Mouse (Mus musculus) 3T3-L1 (cell line): ENCODE data around the gene Fbxl7.

Experiments used
- DNase-seq: peaks from one replicate; pipeline ENCODE4 v3.0.0-alpha.2; 2015; ENCODE audit warnings: low read depth, low spot score

Gene Fbxl7

DNA sequence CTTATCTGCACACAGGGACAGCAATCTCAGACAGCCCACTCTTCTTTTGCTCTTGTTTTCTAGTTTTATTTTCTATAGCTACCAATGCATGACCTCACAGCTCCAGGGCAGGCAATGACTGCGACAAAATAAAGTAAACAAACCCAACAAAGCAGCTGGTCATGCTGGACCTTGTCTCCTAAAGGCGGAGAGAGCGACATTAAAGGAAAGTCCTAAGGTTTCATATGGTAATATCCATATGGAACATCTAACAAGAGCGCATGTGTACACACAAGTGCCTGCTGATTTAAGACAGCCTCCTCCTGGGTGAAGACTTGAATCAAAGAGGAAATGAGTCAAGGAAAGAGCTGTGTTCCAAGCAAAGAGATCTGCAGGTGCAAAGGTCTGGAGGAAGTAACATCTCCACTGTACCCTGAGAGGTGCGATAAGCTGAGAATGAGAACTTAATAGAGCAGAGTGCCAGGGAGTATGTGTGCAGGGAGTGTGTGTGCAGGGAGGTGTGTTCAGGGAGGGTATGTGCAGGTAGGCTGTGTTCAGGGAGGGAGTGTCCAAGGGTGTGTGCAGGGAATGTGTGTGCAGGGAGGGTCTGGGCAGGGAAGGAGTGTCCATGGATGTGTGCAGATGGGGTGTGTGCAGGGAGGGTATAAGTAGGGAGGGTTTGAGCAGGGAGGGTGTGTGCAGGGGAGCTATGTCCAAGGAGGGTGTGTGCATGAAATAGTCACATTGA, 193.3 kb downstream of the Fbxl7 start:
- no peak for DNase-seq

DNA sequence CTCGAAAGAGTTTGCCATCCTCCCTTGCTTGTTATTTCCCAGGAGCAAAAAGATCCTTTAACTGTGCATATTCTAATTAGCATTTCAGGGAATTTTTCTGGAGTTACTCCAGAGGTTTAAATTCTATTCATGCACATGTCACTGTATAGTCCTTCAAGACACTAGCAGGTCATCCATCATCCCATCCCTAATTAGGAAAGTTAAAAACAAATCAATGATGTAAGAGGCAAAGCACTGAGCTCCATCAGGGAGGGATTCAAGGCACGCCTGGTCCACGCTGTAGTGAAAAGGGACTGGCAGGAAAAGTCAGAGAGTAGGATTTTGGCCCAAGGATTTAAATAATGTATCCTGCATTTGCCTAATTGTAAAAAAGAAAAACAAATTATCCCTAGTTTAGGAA, 202.3 kb downstream of the Fbxl7 start:
- no peak for DNase-seq

DNA sequence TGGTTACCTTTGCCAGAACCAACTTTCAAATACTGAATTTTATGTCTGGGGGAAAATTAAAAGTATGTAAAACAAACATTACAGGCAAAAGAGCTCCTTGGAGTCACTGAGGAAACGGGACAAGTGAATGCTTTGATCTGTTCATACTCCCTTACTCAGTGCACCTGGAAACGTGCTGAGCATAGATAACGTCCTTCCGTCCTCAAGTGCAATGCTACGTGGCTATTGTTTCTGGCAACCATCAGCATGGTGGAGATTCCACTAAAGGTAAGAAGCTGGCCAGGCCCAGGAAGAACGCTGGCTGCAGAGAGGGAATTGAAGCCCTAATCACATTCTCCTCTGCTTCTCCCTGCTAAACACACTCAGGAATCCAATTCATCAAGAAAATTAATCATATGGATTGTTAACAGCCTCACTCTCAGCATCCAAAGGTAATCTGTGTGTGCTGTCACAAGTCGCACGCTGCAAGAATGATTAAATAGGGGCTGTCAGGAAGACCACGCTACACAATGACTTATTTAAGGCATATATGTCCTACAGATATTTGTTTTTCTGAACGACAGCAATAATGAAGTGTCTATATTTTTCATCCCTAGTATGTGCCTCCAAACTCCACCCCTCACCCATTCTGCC, 206.8 kb downstream of the Fbxl7 start:
- no peak for DNase-seq

DNA sequence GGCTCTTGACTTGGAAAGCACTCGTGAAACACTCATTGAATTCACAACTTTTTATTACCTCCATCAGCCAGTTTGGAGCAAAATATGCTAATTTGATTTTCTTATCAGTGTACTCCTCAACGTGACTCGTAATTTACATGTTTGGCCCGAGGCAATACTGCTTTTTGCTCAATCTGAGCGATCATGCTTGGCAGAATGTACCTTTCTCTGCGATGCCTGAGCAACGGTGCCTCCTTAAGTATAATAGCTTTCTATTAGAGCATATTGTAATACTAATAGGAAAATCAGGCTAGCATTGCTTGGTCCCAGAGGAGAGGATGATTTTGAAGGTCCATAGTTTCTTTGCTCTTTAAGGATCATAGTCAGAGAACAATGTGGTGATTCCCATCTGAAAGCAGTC, 207.7 kb downstream of the Fbxl7 start:
- no peak for DNase-seq

DNA sequence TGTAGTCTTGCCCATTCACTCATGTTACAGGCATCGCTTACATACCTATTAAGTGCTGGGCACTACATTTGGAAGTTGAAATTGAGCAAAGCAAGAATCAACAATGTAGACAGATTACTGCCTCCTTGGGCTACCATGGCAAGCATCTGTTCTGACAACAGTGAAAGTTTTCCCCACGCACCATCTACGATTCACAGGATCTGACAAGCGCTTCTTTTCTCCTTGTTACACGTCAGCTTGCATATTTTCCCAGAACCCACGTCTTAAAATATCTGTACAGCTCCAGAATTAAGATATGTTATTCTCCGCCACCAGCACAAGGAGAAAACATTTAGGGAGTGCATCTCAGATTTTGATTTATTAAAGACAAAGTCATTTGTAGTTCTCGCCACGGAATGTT, 213.1 kb downstream of the Fbxl7 start:
- no peak for DNase-seq

DNA sequence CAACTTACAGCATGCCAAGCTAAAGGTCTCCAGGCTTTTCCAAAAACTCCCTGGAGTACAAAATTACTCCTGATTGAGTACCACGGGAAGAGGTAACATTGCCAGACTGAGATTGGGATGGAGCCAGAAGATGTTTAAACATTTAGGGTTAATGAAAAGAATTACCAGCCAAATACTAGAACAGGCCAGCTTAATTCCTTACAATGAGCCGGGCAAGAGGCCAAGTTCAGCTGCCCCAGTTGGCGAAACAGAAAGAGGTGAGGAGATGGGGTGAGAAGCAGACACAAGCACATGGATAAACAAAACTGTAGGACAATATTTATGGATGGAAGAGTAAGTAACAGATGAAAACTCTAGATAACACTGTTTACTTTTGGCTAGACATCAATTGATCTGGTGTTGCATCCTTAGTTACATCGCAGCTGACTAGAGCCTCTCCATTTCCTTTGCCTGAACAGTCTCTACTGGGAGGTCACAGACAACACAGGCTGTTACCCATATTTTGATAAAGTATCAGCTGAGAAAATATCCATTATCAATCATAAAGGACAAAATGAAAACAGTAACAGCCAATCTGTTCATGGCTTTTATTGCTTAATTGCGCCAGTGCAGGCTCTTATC, 222.0 kb downstream of the Fbxl7 start:
- no peak for DNase-seq

DNA sequence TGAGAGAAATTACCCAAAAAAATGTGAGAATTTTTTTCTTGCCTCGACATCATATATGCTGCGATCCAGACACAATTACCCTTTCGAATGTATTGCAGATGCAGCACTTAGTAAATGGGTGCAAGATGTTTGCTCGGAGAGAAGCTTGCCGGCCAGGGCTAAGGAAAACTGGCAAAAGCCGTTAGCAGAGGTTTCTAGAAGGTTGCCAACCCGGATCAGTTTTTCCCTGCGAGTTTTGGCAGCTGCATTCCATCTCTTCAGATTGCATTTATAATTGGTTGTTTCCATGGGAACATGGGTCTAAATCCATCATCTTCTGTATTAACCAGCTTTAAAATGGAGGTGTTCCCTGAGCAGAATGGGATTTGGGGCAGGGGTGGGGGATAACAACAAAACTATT, 240.4 kb downstream of the Fbxl7 start:
- no peak for DNase-seq

DNA sequence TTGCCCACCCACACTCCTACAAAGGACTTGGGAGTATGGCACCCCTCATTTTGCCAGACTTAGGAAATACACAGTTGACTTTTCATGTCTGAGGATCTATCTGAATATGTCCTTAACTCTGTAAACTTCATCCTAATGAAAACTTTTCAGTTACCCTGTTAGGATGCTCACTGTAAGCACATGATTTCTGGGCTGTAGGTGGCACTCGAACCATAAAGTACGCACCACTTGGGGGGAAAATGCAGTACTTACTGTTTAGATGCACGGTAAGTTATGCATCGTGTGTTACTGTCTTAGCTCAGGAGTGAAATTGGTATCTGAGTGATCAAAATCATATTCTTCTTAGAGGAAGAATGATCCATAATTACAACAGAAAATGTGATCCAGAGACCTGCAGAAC, 252.8 kb downstream of the Fbxl7 start:
- no peak for DNase-seq

DNA sequence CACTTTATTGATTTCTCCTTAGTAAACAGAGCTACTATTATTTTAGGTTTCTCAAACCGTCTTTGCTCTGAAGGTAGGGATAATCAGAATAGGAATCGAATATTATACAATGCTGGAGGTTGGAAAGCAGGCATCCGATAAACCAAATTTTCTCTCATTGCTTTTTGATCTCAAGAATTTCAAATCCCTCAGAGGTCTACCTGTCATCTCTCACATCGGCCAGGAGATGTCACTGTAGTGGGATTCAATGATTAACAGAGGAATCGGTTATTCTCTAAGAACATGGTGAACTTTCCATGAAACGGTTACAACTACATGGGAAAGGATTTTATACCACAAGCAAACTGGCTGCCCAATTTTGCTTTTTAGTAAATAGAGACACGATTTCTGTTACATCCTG, 255.7 kb downstream of the Fbxl7 start:
- no peak for DNase-seq

DNA sequence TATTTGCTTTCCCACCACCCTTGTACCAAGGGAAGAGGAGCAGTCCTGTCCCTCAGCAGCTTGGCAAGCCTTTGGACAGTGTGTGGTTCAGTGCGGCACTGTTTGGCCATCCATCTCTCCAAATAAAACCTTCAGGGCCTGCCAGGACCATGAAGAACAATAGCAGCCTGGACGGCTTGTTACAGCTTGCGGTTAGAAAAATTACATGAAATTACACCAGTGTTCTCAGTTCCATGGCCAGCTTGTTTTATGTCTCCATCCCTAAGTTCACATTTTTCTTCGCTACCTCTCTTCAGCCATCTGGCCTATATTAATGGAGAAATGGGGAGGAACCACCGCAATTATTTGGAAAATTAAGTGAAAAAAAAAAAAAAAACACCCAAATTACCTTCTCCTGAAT, 259.8 kb downstream of the Fbxl7 start:
- no peak for DNase-seq

DNA sequence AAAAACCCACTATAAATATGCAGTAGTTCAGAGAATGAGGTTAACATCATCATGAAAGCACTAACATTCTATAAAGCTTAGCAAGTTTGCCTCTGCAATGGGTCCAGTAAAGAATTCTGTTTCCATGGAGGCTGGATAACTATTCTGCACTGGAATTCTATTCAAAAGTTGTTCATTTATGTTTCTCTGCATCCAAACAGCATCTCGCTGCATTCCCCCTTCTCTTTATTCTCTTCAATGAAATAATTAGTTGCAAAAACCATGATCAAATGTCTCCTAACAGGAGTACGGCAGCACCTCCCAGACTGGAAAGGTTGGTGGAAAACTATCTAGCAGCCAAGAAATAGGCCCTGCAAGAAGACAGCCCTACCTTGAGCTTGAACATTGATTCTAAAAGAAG, 267.2 kb downstream of the Fbxl7 start:
- no peak for DNase-seq

DNA sequence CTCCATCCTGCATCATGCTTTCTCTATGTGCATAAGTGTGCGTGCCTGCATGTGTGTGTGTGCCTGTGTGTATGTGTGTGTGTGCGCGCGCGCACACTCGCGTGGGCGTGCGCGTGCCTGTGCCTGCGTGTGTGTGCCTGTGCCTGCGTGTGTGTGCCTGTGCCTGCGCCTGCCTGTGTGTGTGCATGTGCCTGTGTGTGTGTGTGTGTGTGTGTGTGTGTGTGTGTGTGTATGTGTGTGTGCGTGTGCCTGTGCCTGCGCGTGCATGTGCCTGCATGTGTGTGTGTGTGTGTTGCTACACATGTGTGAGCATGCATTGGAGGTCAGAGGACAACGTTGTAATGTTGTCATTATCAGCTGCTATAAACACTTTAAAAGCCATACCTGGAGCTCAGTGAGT, 272.1 kb downstream of the Fbxl7 start:
- DNase-seq: no peak

DNA sequence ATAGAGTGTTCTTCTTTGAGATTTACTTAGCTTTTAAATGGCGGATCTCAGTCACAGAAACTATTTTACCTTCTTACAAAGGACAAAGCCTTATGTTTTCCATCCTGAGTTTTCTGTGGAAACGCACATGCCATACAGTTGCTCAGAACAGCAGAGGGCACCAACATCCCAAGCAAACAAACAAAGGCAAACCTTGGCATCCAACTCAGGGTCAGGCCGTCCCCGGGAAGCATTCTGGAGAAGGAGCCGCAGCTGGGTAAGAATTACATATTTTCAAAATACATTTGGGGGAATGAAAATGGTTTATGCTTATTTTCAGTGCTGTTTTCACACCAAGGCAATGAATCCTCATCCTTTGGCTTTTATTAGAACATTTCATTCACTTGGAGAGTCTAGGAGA, 275.1 kb downstream of the Fbxl7 start:
- DNase-seq: peak; percentile 10

DNA sequence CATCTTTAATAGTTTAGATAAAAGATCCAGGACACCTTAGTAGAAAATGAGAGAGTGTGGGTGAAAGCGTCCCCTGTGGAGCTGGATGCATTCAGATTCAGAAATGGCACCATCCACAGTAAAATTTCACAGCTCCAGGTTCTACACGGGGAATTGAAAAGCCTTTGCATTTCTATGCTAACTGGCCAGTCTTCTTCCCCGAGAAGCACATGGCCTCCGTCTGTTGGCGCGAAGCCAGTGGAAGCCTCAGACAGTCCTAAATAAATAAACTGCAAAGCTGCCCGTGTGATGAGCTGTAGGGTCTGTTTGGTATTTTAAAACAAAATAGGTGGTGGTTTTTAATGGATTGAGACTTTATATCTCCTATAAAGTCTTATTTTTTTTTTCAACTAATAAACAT, 276.2 kb downstream of the Fbxl7 start:
- DNase-seq: no peak

DNA sequence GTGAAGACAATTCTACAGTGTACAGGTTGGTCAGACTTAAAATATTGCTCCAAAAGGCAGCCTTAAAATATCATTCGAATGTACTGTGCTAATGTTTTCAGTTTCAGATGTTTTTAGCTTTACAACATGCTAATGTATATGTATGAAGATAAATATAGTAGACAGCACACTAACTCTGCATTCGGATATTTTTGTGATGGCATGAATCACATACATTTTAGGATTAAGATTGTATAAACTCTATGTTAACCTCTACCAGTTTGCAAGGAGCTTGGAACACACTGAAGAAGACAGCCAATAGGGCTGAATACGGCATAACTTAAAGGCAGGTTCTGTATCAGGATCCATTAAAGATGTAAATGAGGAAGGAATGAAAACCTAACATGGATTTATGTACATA, 299.1 kb downstream of the Fbxl7 start:
- no peak for DNase-seq

DNA sequence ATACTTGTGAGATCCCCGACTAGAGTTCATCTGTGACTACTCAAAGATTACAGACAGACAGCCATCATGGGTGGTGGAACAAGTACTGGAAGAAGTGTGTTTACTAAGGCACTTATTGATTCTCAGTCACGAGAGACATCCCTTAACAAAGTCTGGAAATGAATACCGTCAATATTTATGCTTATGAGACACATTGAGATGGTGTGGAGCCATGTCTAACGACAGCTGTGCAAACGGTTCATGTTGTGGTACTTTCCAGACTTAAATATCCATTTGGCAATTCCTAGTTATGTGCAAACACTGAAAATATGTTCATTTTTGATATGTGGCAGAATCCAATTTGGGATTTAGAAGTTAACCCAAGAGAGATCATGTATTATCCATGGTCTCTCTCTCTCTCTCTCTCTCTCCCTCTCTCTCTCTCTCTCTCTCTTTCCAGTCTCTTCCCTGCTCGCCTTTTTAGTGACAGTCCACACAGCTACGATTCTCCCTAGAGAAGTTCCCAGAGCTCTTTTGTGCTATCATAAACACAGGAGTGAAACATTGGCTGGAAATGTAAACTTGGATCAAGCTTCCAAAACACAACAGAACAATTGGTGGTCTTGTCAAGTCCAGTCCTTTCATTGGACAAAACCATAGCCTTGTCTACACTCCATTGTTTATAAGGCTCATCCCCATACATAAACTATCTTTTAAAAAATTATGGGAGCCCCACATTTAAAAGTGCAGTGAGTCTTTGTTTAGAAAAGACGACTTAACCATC, 315.3 kb downstream of the Fbxl7 start:
- no peak for DNase-seq

DNA sequence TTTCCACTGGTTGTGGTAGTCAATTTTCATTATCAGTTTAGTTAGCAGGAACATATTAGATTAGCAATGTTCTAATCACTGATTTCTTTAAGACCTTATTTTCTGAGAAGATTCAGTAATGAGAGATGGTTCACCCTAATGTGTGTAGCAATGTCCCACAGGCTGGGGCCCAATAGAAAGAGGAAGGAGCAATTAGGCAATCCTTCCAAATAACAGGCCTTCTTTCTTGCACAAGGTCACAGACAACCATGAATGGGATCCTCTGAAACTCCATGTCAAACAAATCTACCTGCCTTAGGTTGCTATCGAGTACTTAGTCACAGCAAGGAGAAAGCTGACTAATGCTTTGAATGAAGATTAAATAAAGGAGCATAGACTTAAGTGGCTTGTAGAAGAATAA, 316.9 kb downstream of the Fbxl7 start:
- no peak for DNase-seq

DNA sequence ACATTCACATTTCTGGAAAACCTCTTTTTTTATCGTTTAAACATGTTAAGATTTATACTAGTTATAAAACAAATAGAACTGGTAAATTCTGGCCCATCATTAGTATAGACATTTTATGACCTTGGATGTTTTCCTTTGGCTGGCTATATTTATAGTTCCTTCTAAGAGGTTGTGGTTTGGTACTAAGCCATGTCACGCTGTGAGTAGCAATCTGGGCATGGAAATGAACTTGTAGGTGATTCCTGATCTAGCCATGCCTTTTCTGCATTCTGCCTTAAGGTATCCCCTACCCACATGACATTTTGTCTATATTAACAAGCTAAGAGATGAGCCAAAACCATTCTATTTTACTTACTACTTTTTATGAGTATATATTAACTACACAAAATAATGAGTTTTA, 329.3 kb downstream of the Fbxl7 start:
- no peak for DNase-seq

DNA sequence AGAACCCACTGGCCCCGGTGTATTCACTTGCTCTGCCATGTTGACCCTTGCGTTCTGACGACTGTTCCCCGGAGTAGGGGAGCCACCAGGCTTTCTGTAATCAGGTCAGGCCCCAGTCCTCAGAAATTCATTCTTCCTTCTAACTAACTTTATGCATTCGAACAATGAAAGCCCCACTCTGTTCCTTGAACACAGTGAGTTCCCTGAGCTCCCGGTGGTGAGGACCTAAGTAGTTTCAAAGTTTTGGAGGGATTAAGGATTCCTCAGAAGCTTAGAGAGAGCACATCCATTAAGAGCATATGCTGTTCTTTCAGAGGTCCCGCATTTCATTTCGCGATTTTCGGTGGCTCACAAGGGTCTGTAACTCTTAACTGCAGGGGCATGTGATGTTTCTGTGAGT, 341.8 kb downstream of the Fbxl7 start:
- DNase-seq: no peak

DNA sequence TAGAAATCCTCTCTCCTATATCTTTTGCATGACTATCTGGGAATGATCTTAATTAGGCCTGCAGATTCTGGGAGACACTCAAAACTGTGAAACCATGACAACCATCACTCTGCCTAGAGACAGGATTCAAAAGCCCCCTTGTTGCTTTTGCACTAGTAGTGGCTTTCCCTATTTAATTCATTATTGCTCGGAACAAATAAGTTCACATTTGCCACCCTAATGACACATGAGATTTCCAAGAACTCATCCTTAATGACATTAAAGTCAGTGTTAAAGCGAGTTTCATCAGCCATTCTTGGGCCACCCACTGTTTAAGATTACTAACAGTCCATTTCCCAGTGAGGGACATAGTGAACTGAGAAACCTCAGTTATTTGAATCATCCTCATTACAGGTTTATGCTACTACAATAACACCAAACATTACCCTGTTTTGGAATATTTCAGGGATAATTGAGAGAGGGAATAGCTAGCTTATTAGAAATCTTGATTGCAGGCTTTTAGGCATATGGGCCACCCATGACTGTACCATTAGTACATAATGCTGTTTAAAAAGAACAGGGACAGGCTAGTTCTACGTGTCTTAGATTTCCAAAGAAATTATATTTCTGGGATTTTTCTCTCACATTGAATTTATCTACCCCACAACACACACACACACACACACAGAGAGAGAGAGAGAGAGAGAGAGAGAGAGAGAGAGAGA, 361.2 kb downstream of the Fbxl7 start:
- no peak for DNase-seq

DNA sequence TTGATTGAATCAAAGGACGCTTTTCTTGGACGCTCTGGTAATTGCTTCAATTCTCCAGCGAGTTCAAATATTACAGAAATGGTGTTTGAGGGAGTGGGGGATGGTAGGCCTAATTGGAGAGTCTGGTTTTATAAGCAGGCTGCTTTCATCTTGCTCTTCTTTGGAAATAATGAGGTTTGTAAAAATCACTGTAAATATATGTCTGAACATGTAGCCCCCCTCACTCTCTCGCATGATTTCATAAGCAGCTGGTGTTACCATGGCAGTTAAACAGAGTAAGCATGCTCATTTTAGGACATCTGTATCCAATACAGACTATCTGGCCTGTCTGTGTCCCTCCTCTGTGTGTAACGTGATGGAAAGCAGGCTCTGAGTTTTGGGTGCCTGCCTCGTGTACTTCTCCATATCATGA, 376.2 kb downstream of the Fbxl7 start:
- no peak for DNase-seq

DNA sequence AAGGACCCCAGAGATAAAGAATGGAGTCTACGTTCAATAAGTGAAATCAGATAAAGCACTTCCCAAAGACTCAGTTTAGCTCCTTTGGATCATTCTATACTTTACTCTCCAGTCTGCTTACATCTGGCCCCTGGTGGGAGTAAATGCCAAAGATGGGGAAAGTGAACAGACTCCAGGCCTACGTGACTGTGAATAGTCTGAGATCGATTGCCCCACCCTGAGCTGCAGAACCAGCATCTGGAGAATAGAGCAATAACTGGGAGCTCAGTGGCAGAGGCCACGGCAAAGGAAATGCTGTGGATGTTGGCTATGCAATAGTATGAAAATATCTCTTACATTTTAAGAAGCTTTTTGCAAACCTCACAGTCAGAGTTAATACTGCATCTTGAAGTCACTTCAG, 394.4 kb downstream of the Fbxl7 start:
- DNase-seq: no peak
